ENCODE assay signal across 13 mouse cellular contexts in the genomic region with DNA sequence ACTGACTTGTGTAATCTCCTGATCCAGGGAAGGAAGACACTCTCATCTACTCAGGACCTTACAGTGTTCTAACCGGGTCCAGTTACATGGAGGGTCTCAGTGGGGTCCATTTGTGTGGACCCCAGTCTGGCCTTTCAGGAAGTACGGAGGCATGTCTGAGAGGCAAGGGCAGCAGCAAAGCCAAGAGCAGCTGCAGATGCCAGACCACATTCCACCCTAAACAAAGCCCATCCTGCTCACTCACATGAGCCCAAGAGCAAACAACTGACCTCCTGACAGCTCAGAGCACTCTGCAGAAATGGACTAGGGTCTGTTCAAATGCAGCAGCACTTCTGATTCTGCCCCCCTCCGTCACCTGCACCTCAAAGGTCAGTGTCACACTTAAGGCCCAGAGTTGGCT. TPM values are rescaled to one million over a fixed set of nuclear protein-coding genes. Genes with fewer than 3 reads are reported as not detected.
DNase-seq lines count a peak whose midpoint lies in the region; ATAC-seq and TF ChIP-seq lines count a peak whose summit lies in the region.
"Had no signal": no experiment of that assay in that cellular context is flagged by ENCODE, and none has a peak within 500 bp of the region (broad histone marks: within the 10 kb centered on the region; RNA-seq: fewer than 3 reads in every experiment).

No protein-coding gene starts in this region.

- DNase-seq in heart, adult 8-10 months (ENCODE audit: low spot score), result no peak
- no peak for DNase-seq in embryonic facial prominence, embryonic 14.5 days (ENCODE audit: low spot score)
- no peak for DNase-seq in midbrain, postnatal 0 days (ENCODE audit: low spot score)
- DNase-seq in right cerebral cortex, adult 18-20 months, result no peak
- DNase-seq in kidney, adult 11 months, result no peak
- no peak for DNase-seq in left cerebral cortex, postnatal 10 days (ENCODE audit: extremely low spot score in 1 of 2, low spot score in 2 of 2)
- DNase-seq: adrenal gland, postnatal 14 days; cerebellum, postnatal 10 days; gastrocnemius, postnatal 36 days; lung, adult 2 months had no signal

- H3K9ac ChIP-seq in heart, embryonic 13.5 days, result peak overlapping the region; percentile 40; the same call in 1 of the 2 replicates
- H3K9ac ChIP-seq in embryonic facial prominence, embryonic 14.5 days (ENCODE audit: low read depth, low read length), result 0 out of 2 replicates have a peak overlapping the region, but pooled peaks have one; percentile 85
- peak overlapping the region; percentile 90 for H3K9ac ChIP-seq in hindbrain, embryonic 13.5 days
- 0 out of 2 replicates have a peak overlapping the region, but pooled peaks have one; percentile 25 for H3K9ac ChIP-seq in midbrain, postnatal 0 days (replicated peaks; ENCODE audit: low read length, poor library complexity, severe bottlenecking)

- H3K4me3 ChIP-seq in heart, embryonic 13.5 days, result no peak overlapping the region
- H3K4me3 ChIP-seq in embryonic facial prominence, embryonic 14.5 days (ENCODE audit: low read depth, low read length), result no peak overlapping the region
- no peak overlapping the region; the same call in 1 of the 2 replicates for H3K4me3 ChIP-seq in hindbrain, embryonic 13.5 days
- no peak overlapping the region for H3K4me3 ChIP-seq in midbrain, postnatal 0 days (ENCODE audit: low read depth, low read length)

- intact Hi-C loops in left cerebral cortex, postnatal 10 days (cut with DNase I), result loop anchor here (10.0 kb wide), 1 partner anchor 162 kb away; no protein-coding TSS in a partner anchor

- no peaks in the 10 kb centered on the region for H3K27me3 ChIP-seq in heart, embryonic 13.5 days (replicated peaks)
- no peaks in the 10 kb centered on the region for H3K27me3 ChIP-seq in embryonic facial prominence, embryonic 14.5 days (replicated peaks; ENCODE audit: control insufficient read depth, insufficient read depth, low read length)
- no peaks in the 10 kb centered on the region for H3K27me3 ChIP-seq in hindbrain, embryonic 13.5 days
- H3K27me3 ChIP-seq in midbrain, postnatal 0 days (ENCODE audit: insufficient read depth, low read length), result no peaks in the 10 kb centered on the region
- H3K27me3 ChIP-seq: Patski had no signal

- H3K9me3 ChIP-seq in heart, embryonic 13.5 days, result no peaks in the 10 kb centered on the region
- H3K9me3 ChIP-seq in embryonic facial prominence, embryonic 14.5 days (ENCODE audit: control insufficient read depth, low read length), result no peaks in the 10 kb centered on the region
- H3K9me3 ChIP-seq in hindbrain, embryonic 13.5 days, result no peaks in the 10 kb centered on the region
- no peaks in the 10 kb centered on the region for H3K9me3 ChIP-seq in midbrain, postnatal 0 days (ENCODE audit: low read length)

- peaks cover 64% of the 10 kb centered on the region for H3K4me1 ChIP-seq in heart, embryonic 13.5 days
- peaks cover 25% of the 10 kb centered on the region for H3K4me1 ChIP-seq in embryonic facial prominence, embryonic 14.5 days (ENCODE audit: control insufficient read depth, insufficient read depth, low read length)
- H3K4me1 ChIP-seq in hindbrain, embryonic 13.5 days (replicated peaks), result peaks cover 72% of the 10 kb centered on the region
- H3K4me1 ChIP-seq in midbrain, postnatal 0 days (ENCODE audit: insufficient read depth, low read length), result peaks cover 14% of the 10 kb centered on the region

- WGBS in heart, embryonic 13.5 days, result 54% methylated on average over 3 of the region's 3 CpGs
- WGBS in embryonic facial prominence, embryonic 14.5 days, result 73% methylated on average over 3 of the region's 3 CpGs
- WGBS in hindbrain, embryonic 13.5 days, result 51% methylated on average over 3 of the region's 3 CpGs
- WGBS in midbrain, postnatal 0 days, result 62% methylated on average over 3 of the region's 3 CpGs

- no peak for TF ChIP-seq CTCF in midbrain, postnatal 0 days (IDR thresholded peaks at IDR 0.05)

- no peaks in the 10 kb centered on the region for H3K36me3 ChIP-seq in heart, embryonic 13.5 days
- H3K36me3 ChIP-seq in embryonic facial prominence, embryonic 14.5 days (ENCODE audit: control insufficient read depth, insufficient read depth, low read length), result no peaks in the 10 kb centered on the region
- H3K36me3 ChIP-seq in hindbrain, embryonic 13.5 days, result no peaks in the 10 kb centered on the region
- H3K36me3 ChIP-seq in midbrain, postnatal 0 days (ENCODE audit: insufficient read depth, low read length), result no peaks in the 10 kb centered on the region

- H3K4me2 ChIP-seq in heart, embryonic 13.5 days, result 0 out of 2 replicates have a peak overlapping the region, but pooled peaks have one; percentile 13
- no peak overlapping the region for H3K4me2 ChIP-seq in embryonic facial prominence, embryonic 14.5 days (ENCODE audit: low read depth, low read length)
- H3K4me2 ChIP-seq in hindbrain, embryonic 13.5 days, result peak overlapping the region; percentile 87
- peak overlapping the region; percentile 71; the same call in 1 of the 2 replicates for H3K4me2 ChIP-seq in midbrain, postnatal 0 days (ENCODE audit: low read depth, low read length, poor library complexity, severe bottlenecking)

- ATAC-seq in heart, embryonic 13.5 days (ENCODE audit: extremely low read depth, insufficient number of reproducible peaks, low FRiP score, low TSS enrichment), result no peak
- ATAC-seq in embryonic facial prominence, embryonic 14.5 days (ENCODE audit: low read depth), result no peak
- ATAC-seq in hindbrain, embryonic 13.5 days (ENCODE audit: low FRiP score), result no peak
- no peak for ATAC-seq in midbrain, postnatal 0 days (ENCODE audit: low FRiP score)
- ATAC-seq: Patski had no signal

- H3K27ac ChIP-seq in heart, embryonic 13.5 days (replicated peaks), result peak overlapping the region; percentile 54
- H3K27ac ChIP-seq in embryonic facial prominence, embryonic 14.5 days (replicated peaks; ENCODE audit: low read depth, low read length), result no peak overlapping the region
- no peak overlapping the region for H3K27ac ChIP-seq in hindbrain, embryonic 13.5 days
- no peak overlapping the region for H3K27ac ChIP-seq in midbrain, postnatal 0 days (ENCODE audit: low read depth, low read length)

RNA-seq across cellular contexts. Expression of a gene that starts 18.3 kb away (rescaled TPM):
- 8.4 and 9.0 TPM in 2 replicates for polyA plus RNA-seq in heart, embryonic 13.5 days (2015; fragmentation: Nextera tagmentation; extraction: Ambion mirVana)
- total RNA-seq in heart, adult 8-10 months (2022), result 10 to 100 TPM; 45.6 to 69.5 (median 56.6) TPM
- 24.0 and 24.1 TPM in 2 replicates for polyA plus RNA-seq in embryonic facial prominence, embryonic 14.5 days (2014; fragmentation: Nextera tagmentation; extraction: Ambion mirVana)
- polyA plus RNA-seq in hindbrain, embryonic 13.5 days (2015; fragmentation: Nextera tagmentation; extraction: Ambion mirVana), result 25.3 and 25.7 TPM in 2 replicates
- total RNA-seq in midbrain, postnatal 0 days (2014; rRNA removed), result 45.8 and 51.8 TPM in 2 replicates
- 18.0 and 18.1 TPM in 2 replicates for polyA plus RNA-seq in midbrain, postnatal 0 days (2015; fragmentation: Nextera tagmentation; extraction: Ambion mirVana)
- 10 to 100 TPM; 98.1 to 98.7 TPM for total RNA-seq in left cerebral cortex, postnatal 10 days (2021)

Comparison
In these comparisons a context has a peak if more than half of its experiments do, and no peak if none do; other contexts are left out.
1. H3K9ac ChIP-seq: peak in every context shown above with its lines; median percentile 90 in hindbrain, embryonic 13.5 days; 85 in embryonic facial prominence, embryonic 14.5 days; 40 in heart, embryonic 13.5 days; 25 in midbrain, postnatal 0 days.